Mouse (Mus musculus): ENCODE data around the gene Fam83f.

- TF ChIP-seq CTCF (IDR thresholded peaks at IDR 0.05) (no peak), EP300 (IDR thresholded peaks at IDR 0.05) (no peak)
Measured at GRCm38 (mm10) chr15:80672810-80673209, 1.2 kb downstream of the Fam83f start.

All from lung, postnatal 0 days (tissue).